Mouse (Mus musculus) ovary, postnatal 10 days (tissue): ENCODE data around the gene Nupr1l.
"Not testable (repeated sequence)": the region's sequence is repeated elsewhere in the genome, so short reads cannot be mapped to it uniquely, and the experiment has no call there.

Experiments
- DNase-seq: peaks from one replicate; pipeline ENCODE4 v3.0.0; 2022; ENCODE audit warnings: low spot score

Nupr1l gene

GRCm38 (mm10) chr5:129908242-129908965 is at the start of gene Nupr1l:
Gene Nupr1l (plus strand): TSS chr5:129908540.
- DNase-seq = peak; percentile 75

GRCm38 (mm10) chr5:129862325-129862724 is 46.0 kb upstream of the Nupr1l start:
- no peak for DNase-seq

- DNase-seq = no peak
These were observed 43.9 kb upstream of the Nupr1l start for GRCm38 (mm10) chr5:129864467-129864866.

- no peak for DNase-seq
These were observed 42.5 kb upstream of the Nupr1l start for GRCm38 (mm10) chr5:129865841-129866240.

GRCm38 (mm10) chr5:129869238-129869995 is 38.9 kb upstream of the Nupr1l start:
- no peak for DNase-seq

GRCm38 (mm10) chr5:129871238-129871637 is 37.1 kb upstream of the Nupr1l start:
- no peak for DNase-seq

GRCm38 (mm10) chr5:129873942-129874341 is 34.4 kb upstream of the Nupr1l start:
- DNase-seq = no peak

- no peak for DNase-seq
These were observed 33.2 kb upstream of the Nupr1l start for GRCm38 (mm10) chr5:129875098-129875497.

GRCm38 (mm10) chr5:129877731-129878455 is 30.4 kb upstream of the Nupr1l start:
- DNase-seq = no peak

- DNase-seq = peak; percentile 23
These were observed 29.4 kb upstream of the Nupr1l start for GRCm38 (mm10) chr5:129878946-129879345.

GRCm38 (mm10) chr5:129879888-129880287 is 28.5 kb upstream of the Nupr1l start:
- no peak for DNase-seq

GRCm38 (mm10) chr5:129886271-129886670 is 22.1 kb upstream of the Nupr1l start:
- DNase-seq = no peak

- peak; percentile 85 for DNase-seq
These were observed 21.3 kb upstream of the Nupr1l start, which contains the start of gene Chchd2 for GRCm38 (mm10) chr5:129886911-129887636. Gene Chchd2 (minus strand): TSS chr5:129887470.

GRCm38 (mm10) chr5:129890390-129890789 is 17.9 kb upstream of the Nupr1l start:
- not testable (repeated sequence) for DNase-seq

GRCm38 (mm10) chr5:129895198-129896088 is 12.9 kb upstream of the Nupr1l start, which contains the start of gene Zbed5:
Gene Zbed5 (plus strand): TSS chr5:129895723.
- peak; percentile 58 for DNase-seq

GRCm38 (mm10) chr5:129898449-129898848 is 9.9 kb upstream of the Nupr1l start, which contains the start of gene Phkg1:
Gene Phkg1 (minus strand): TSS chr5:129898549.
- DNase-seq = no peak

GRCm38 (mm10) chr5:129907775-129908174 is 565 bp upstream of the Nupr1l start:
- no peak for DNase-seq

GRCm38 (mm10) chr5:129909147-129909546 is 807 bp downstream of the Nupr1l start:
- no peak for DNase-seq

- no peak for DNase-seq
These were observed 1.3 kb downstream of the Nupr1l start for GRCm38 (mm10) chr5:129909591-129909990.

GRCm38 (mm10) chr5:129914024-129914423 is 5.7 kb downstream of the Nupr1l start:
- DNase-seq = no peak

- not testable (repeated sequence) for DNase-seq
These were observed 7.2 kb downstream of the Nupr1l start for GRCm38 (mm10) chr5:129915491-129915890.
